Mouse (Mus musculus) MEL (cell line): ENCODE data around the gene Gpatch3. TPM values are rescaled to one million over a fixed set of nuclear protein-coding genes. Genes with fewer than 3 reads are reported as not detected.

Source experiments
- DNase-seq: peaks from one replicate; pipeline ENCODE4 v3.0.0; 2011; ENCODE audit warnings: low read depth, low spot score
- H3K27ac ChIP-seq: 2 replicates; pipeline ENCODE4 v1.5.1; 2012; ENCODE audit warnings: low read depth, mild to moderate bottlenecking, control low read depth, low read length, moderate library complexity; ENCODE audit not compliant: control insufficient read depth
- H3K27me3 ChIP-seq, 2 experiments: fragments of 150-350 bp in 1 of 2; sonication (generic) in 1 of 2; 2 replicates each; pipeline ENCODE4 v1.6.1; 2012; ENCODE audit warnings: low read length in 2 of 2, mild to moderate bottlenecking in 2 of 2, improper control_type of control experiment in 1 of 2, moderate library complexity in 1 of 2; ENCODE audit not compliant: insufficient read depth in 2 of 2, control insufficient read depth in 1 of 2
- H3K36me3 ChIP-seq, 2 experiments: 2 replicates each; pipeline ENCODE4 v1.6.1; 2012 to 2014; ENCODE audit warnings: low read length in 2 of 2, improper control_type of control experiment in 1 of 2, inconsistent platforms in 1 of 2, mild to moderate bottlenecking in 1 of 2; ENCODE audit not compliant: insufficient read depth in 2 of 2, control insufficient read depth in 1 of 2
- H3K4me1 ChIP-seq, 2 experiments: fragments of 150-350 bp in 1 of 2; sonication (generic) in 1 of 2; 2 replicates each; pipeline ENCODE4 v1.6.1; 2012; ENCODE audit warnings: low read length in 2 of 2, improper control_type of control experiment in 1 of 2, mild to moderate bottlenecking in 1 of 2; ENCODE audit not compliant: insufficient read depth in 2 of 2, control insufficient read depth in 1 of 2
- H3K4me3 ChIP-seq, 2 experiments: fragments of 150-350 bp in 1 of 2; sonication (generic) in 1 of 2; 2 replicates each; pipeline ENCODE4 v1.5.1; 2012; ENCODE audit warnings: low read depth in 2 of 2, low read length in 2 of 2, mild to moderate bottlenecking in 2 of 2, moderate library complexity in 2 of 2, control low read depth in 1 of 2, improper control_type of control experiment in 1 of 2; ENCODE audit not compliant: control insufficient read depth in 1 of 2, insufficient read depth in 1 of 2
- H3K79me2 ChIP-seq: 2 replicates; pipeline ENCODE4 v1.6.1; 2012; ENCODE audit warnings: mild to moderate bottlenecking, low read length, moderate library complexity; ENCODE audit not compliant: control insufficient read depth, poor library complexity, insufficient read depth
- H3K9ac ChIP-seq: 2 replicates; pipeline ENCODE4 v1.6.1; 2012; ENCODE audit warnings: low read depth, mild to moderate bottlenecking, control low read depth, low read length, moderate library complexity; ENCODE audit not compliant: control insufficient read depth, poor library complexity, severe bottlenecking
- H3K9me3 ChIP-seq: fragments of 150-350 bp; sonication (generic); replicated peaks from 2 replicates; pipeline ENCODE4 v1.6.1; 2012; ENCODE audit warnings: mild to moderate bottlenecking, low read length, improper control_type of control experiment, moderate library complexity; ENCODE audit not compliant: insufficient read depth
- BHLHE40 ChIP-seq: IDR thresholded peaks from 2 replicates; pipeline ENCODE4 v1.6.1; 2012; ENCODE audit warnings: low read depth, mild to moderate bottlenecking, inconsistent platforms, low read length, improper control_type of control experiment, borderline replicate concordance
- CHD1 ChIP-seq: IDR thresholded peaks from 2 replicates; pipeline ENCODE4 v1.6.1; 2012; ENCODE audit warnings: low read depth, mild to moderate bottlenecking, inconsistent platforms, low read length, improper control_type of control experiment
- E2F4 ChIP-seq: IDR thresholded peaks from 2 replicates; pipeline ENCODE4 v1.6.1; 2011; ENCODE audit warnings: low read depth, low read length, improper control_type of control experiment, borderline replicate concordance
- GATA1 ChIP-seq: IDR thresholded peaks from 2 replicates; pipeline ENCODE4 v1.6.1; 2011; ENCODE audit warnings: low read depth, low read length, improper control_type of control experiment
- HCFC1 ChIP-seq: IDR thresholded peaks from 2 replicates; pipeline ENCODE4 v1.6.1; 2012; ENCODE audit warnings: low read depth, mild to moderate bottlenecking, inconsistent platforms, low read length, improper control_type of control experiment, moderate library complexity
- KAT2A ChIP-seq: conservative IDR thresholded peaks from 2 replicates; pipeline ENCODE4 v1.6.1; 2012; ENCODE audit warnings: low read depth, low read length, improper control_type of control experiment, inconsistent platforms
- MAFK ChIP-seq: IDR thresholded peaks from 2 replicates; pipeline ENCODE4 v1.6.1; 2011; ENCODE audit warnings: low read depth, mild to moderate bottlenecking, low read length, improper control_type of control experiment, borderline replicate concordance
- MXI1 ChIP-seq: IDR thresholded peaks from 2 replicates; pipeline ENCODE4 v1.6.1; 2011; ENCODE audit warnings: mild to moderate bottlenecking, low read depth, low read length, improper control_type of control experiment
- MYC ChIP-seq: IDR thresholded peaks from 2 replicates; pipeline ENCODE4 v1.6.1; 2011; ENCODE audit warnings: low read depth, mild to moderate bottlenecking, low read length, improper control_type of control experiment, moderate library complexity
- NRF1 ChIP-seq: IDR thresholded peaks from 2 replicates; pipeline ENCODE4 v1.6.1; 2014; ENCODE audit warnings: low read depth, mild to moderate bottlenecking, inconsistent platforms, low read length, improper control_type of control experiment, moderate library complexity; ENCODE audit not compliant: poor library complexity, insufficient read depth, severe bottlenecking
- POLR2AphosphoS2 ChIP-seq: IDR thresholded peaks from 2 replicates; pipeline ENCODE4 v1.6.1; 2011; ENCODE audit warnings: low read length, improper control_type of control experiment
- POLR2AphosphoS5 ChIP-seq: IDR thresholded peaks from 2 replicates; pipeline ENCODE4 v1.6.1; 2012; ENCODE audit warnings: low read depth, borderline replicate concordance, mild to moderate bottlenecking, inconsistent platforms, low read length, moderate library complexity, mixed read lengths
- RAD21 ChIP-seq: IDR thresholded peaks from 2 replicates; pipeline ENCODE4 v1.6.1; 2011; ENCODE audit warnings: mild to moderate bottlenecking, low read depth, low read length, improper control_type of control experiment
- SIN3A ChIP-seq: IDR thresholded peaks from 2 replicates; pipeline ENCODE4 v1.6.1; 2012; ENCODE audit warnings: low read length, improper control_type of control experiment, inconsistent platforms
- TAL1 ChIP-seq: IDR thresholded peaks from 2 replicates; pipeline ENCODE4 v1.6.1; 2012; ENCODE audit warnings: mild to moderate bottlenecking, inconsistent platforms, low read length, moderate library complexity, mixed read lengths
- UBTF ChIP-seq: IDR thresholded peaks from 2 replicates; pipeline ENCODE4 v1.6.1; 2012; ENCODE audit warnings: low read depth, mild to moderate bottlenecking, inconsistent platforms, low read length, improper control_type of control experiment, moderate library complexity, borderline replicate concordance; ENCODE audit not compliant: insufficient read depth
- USF2 ChIP-seq, 2 experiments: IDR thresholded peaks; 2 replicates each; pipeline ENCODE4 v1.6.1; 2011 to 2012; ENCODE audit warnings: improper control_type of control experiment in 2 of 2, low read length in 2 of 2, borderline replicate concordance in 1 of 2, inconsistent platforms in 1 of 2, low read depth in 1 of 2, mild to moderate bottlenecking in 1 of 2; ENCODE audit not compliant: insufficient read depth in 1 of 2
- ZC3H11A ChIP-seq: IDR thresholded peaks from 2 replicates; pipeline ENCODE4 v1.6.1; 2012; ENCODE audit warnings: low read depth, mild to moderate bottlenecking, inconsistent platforms, low read length, improper control_type of control experiment
- ZKSCAN1 ChIP-seq: IDR thresholded peaks from 2 replicates; pipeline ENCODE4 v1.6.1; 2012; ENCODE audit warnings: low read depth, mild to moderate bottlenecking, inconsistent platforms, low read length, improper control_type of control experiment, moderate library complexity
- polyA plus RNA-seq, 2 experiments: library from polyadenylated mRNA; stranded (reverse) in 1 of 2; unstranded in 1 of 2; fragments of >175 nt in 1 of 2; fragments of >200 nt in 1 of 2; gene quantifications; 2 replicates each; pipeline versions ENCODE4 v1.2.1 to v1.2.4; 2012; ENCODE audit warnings: low replicate concordance in 2 of 2, low read depth in 1 of 2; ENCODE audit not compliant: insufficient read length in 2 of 2, insufficient read depth in 1 of 2, missing spikeins in 1 of 2
- total RNA-seq: library from RNA; depleted of rRNA; stranded (reverse); fragments of 300-350 nt; gene quantifications from 2 replicates; pipeline ENCODE4 v1.2.3, GENCODE M21; 2012

The Gpatch3 gene
- total and polyA plus RNA-seq, 3 experiments: 9.8 to 16.5 TPM; not detected in 1

DNA sequence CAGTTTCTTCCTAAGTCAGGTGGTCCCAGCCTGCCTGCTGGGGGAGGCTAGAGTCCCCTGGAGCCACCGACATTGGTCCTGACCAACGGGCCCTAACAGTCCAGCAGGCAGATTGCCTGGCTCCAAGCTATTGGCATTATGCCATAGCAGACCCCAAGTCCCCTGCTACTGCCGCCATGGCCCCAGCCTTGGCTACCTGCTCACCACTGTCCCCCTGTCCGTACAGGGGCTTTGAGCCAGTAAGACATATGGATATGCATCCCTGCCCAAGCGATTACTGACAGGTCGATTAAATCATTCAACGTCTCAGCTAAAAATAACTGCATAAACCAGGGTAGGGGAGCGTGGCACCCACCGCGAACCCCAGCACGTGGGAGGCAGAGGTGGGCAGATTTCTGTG lies 43.4 kb downstream of the Gpatch3 start:
- H3K4me3 ChIP-seq: no peak overlapping the region
- no peaks in the 10 kb centered on the region for H3K9me3 ChIP-seq
- no peaks in the 10 kb centered on the region for H3K4me1 ChIP-seq
- H3K27ac ChIP-seq: no peak overlapping the region
- no peak overlapping the region for H3K9ac ChIP-seq
- no peak for DNase-seq
- no peaks in the 10 kb centered on the region for H3K36me3 ChIP-seq
- no peak for TF ChIP-seq POLR2AphosphoS2
- TF ChIP-seq, all 39 proteins: peak for 0
- Histone ChIP-seq H3K27me3 (no peaks in the 10 kb centered on the region), H3K79me2 (no peaks in the 10 kb centered on the region)

DNA sequence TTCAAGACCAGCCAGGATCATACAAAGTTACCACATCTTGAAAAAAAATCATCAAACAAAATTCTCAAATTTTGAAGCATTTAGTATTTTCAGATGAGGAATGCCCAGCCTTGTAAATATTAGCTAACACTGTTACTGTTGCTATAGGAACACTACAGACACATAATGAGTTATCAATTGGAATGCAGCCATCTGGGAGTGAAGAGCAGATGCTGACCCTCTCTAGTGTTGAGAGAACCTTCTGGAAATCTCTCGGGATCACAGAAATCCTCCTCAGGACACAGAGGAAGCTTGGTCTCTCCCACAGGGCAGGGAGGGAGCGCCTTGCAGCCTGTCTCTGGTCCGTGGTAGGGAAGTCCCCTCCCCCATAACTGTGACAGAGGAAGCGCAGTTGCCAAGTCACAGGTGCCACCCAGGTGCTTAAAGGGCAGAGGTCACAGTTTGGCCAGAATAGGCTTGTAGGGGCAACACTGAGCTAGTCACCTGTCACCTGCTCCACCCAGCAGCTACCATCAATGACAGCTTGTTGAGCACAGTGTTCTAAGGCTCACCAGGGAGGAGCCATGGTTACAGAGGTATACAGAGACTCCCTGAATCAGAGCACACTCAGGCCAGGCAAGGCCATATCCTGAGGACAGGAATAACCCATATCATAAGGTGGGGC lies 45.1 kb downstream of the Gpatch3 start:
- H3K27ac ChIP-seq: no peak overlapping the region

DNA sequence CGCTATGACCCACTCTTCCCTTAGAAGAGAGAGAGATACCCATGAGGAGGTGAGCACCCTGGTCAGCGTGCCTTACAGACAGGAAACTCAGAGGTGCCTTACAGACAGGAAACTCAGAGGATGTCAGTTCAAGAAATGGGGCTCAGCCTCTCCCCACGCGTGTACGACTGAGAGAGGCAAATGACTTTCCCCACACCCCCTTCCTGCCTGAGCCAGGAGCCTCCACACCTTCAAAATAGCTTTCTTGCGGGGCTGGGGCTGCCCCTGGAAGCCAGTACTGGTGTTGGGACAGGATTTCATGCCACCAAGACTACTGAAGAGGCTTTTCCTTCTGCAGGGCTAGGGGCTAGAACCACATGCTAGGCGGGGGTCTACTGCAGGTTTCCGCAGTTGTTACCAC lies 46.1 kb downstream of the Gpatch3 start:
- Histone ChIP-seq H3K4me1 (no peaks in the 10 kb centered on the region), H3K27me3 (no peaks in the 10 kb centered on the region), H3K27ac (no peak overlapping the region), H3K9me3 (no peaks in the 10 kb centered on the region), H3K9ac (no peak overlapping the region), H3K79me2 (no peaks in the 10 kb centered on the region), H3K36me3 (no peaks in the 10 kb centered on the region; a peak in 1 of 4 replicates), H3K4me3 (no peak overlapping the region)
- no peak for DNase-seq
- TF ChIP-seq ZC3H11A (no peak), GATA1 (no peak)

More for the DNA sequence above, 45.1 kb downstream of the Gpatch3 start:
- H3K79me2 ChIP-seq: no peaks in the 10 kb centered on the region
- no peaks in the 10 kb centered on the region for H3K27me3 ChIP-seq
- H3K4me3 ChIP-seq: no peak overlapping the region
- no peak overlapping the region for H3K9ac ChIP-seq
- H3K4me1 ChIP-seq: no peaks in the 10 kb centered on the region
- no peak for DNase-seq
- H3K9me3 ChIP-seq: no peaks in the 10 kb centered on the region
- no peaks in the 10 kb centered on the region for H3K36me3 ChIP-seq
- TF ChIP-seq NRF1: no peak
- TF ChIP-seq TAL1: no peak
- no peak for TF ChIP-seq POLR2AphosphoS5
- no peak for TF ChIP-seq SIN3A
- TF ChIP-seq HCFC1: no peak
- TF ChIP-seq BHLHE40: no peak
- TF ChIP-seq KAT2A: no peak
- no peak for TF ChIP-seq MYC
- TF ChIP-seq CHD1: no peak
- no peak for TF ChIP-seq POLR2AphosphoS2
- TF ChIP-seq MAFK: no peak
- TF ChIP-seq UBTF: no peak
- no peak for TF ChIP-seq USF2 (IDR thresholded peaks at IDR 0.05; ENCODE audit: borderline replicate concordance in 1 of 2, insufficient read depth in 1 of 2, low read depth in 1 of 2, low read length in 2 of 2)
- TF ChIP-seq ZKSCAN1: no peak
- TF ChIP-seq MXI1: no peak
- no peak for TF ChIP-seq RAD21
- no peak for TF ChIP-seq E2F4
- TF ChIP-seq, all 39 proteins: peak for 0
